Mouse (Mus musculus): ENCODE results near the gene Zfp865.

DNA sequence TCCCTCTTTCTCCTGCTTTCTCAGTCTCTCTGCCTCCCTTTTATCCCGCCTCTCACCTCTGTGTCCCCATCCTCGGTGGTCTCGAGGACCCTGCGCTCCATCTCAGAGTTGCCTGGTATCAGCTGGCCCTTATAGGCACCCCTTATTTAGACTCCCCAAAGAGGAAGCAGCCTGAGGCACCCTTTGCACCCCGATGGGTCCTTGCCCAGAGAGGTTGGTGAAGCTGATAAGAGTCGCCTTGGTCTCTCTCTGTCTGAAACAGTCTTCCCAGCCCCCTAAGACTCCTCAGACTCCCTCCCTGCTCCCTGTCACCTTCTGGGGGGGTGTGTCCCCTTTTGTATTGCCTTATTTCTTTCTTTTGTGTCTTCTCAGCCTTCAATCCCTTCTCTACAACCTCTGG lies 49.1 kb upstream of the Zfp865 start, which contains the start of gene Sbk3:
- TF ChIP-seq POLR2A (IDR thresholded peaks at IDR 0.05; ENCODE audit: control insufficient read depth, low read depth, low read length) (no peak), CTCF (IDR thresholded peaks at IDR 0.05; ENCODE audit: control insufficient read depth, insufficient read depth, insufficient replicate concordance, low read depth, low read length) (no peak)
